Mouse (Mus musculus) testis, adult 2 months (tissue): ENCODE measurements around the gene Ubr4.

Experiments
- CTCF ChIP-seq: fragments of 200-500 bp; IDR thresholded peaks from 2 replicates; pipeline ENCODE4 v1.5.1; 2012; ENCODE audit warnings: low read depth, mild to moderate bottlenecking, inconsistent platforms, low read length, moderate library complexity; ENCODE audit not compliant: control insufficient read depth, insufficient read depth, insufficient replicate concordance
- POLR2A ChIP-seq: fragments of 200-500 bp; IDR thresholded peaks from 2 replicates; pipeline ENCODE4 v1.6.1; 2012; ENCODE audit warnings: low read depth, mild to moderate bottlenecking, inconsistent platforms, low read length, moderate library complexity; ENCODE audit not compliant: control insufficient read depth

DNA sequence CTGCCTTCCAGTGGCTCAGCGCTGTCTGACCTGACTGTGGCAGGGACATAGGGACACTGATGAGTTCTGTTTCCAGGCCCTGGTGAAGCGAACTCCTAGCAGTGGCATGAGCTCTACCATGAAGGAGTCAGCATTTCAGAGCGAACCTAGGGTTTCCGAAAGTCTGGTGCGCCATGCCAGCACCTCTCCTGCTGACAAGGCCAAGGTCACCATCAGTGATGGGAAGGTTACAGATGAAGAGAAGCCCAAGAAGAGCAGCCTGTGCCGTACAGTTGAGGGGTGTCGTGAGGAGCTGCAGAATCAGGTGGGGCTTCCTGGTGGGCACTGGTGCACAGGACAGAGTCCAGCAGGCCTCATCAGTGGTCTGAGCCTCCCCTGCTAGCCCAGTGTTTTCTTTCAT, 69.2 kb downstream of the Ubr4 start:
- no peak for TF ChIP-seq CTCF
- TF ChIP-seq POLR2A, result no peak
